Mouse (Mus musculus): ENCODE results near the gene Slc8a2.

Slc8a2 gene

GRCm38 (mm10) chr7:16129421-16129845 is at the start of gene Slc8a2:
Gene Slc8a2, plus strand, starts transcription at chr7:16129826.
- peak; percentile 48 to 69 for DNase-seq

GRCm38 (mm10) chr7:16079947-16080346 is 49.7 kb upstream of the Slc8a2 start:
- no peak for DNase-seq

GRCm38 (mm10) chr7:16080581-16080980 is 49.0 kb upstream of the Slc8a2 start:
- DNase-seq: no peak

- DNase-seq: no peak
Measured at GRCm38 (mm10) chr7:16083361-16083760, 46.3 kb upstream of the Slc8a2 start.

GRCm38 (mm10) chr7:16087587-16087986 is 42.0 kb upstream of the Slc8a2 start:
- DNase-seq: no peak

- DNase-seq: no peak
Measured at GRCm38 (mm10) chr7:16094592-16094991, 35.0 kb upstream of the Slc8a2 start.

- peak; percentile 96 to 99 for DNase-seq
Measured at GRCm38 (mm10) chr7:16098021-16099017, 31.3 kb upstream of the Slc8a2 start, which contains the start of gene Napa. Gene Napa, plus strand, starts transcription at chr7:16098458.

GRCm38 (mm10) chr7:16099901-16100300 is 29.7 kb upstream of the Slc8a2 start:
- DNase-seq: no peak

- DNase-seq: no peak
Measured at GRCm38 (mm10) chr7:16101081-16101480, 28.5 kb upstream of the Slc8a2 start.

- DNase-seq: no peak
Measured at GRCm38 (mm10) chr7:16101726-16102475, 27.7 kb upstream of the Slc8a2 start.

- no peak for DNase-seq
Measured at GRCm38 (mm10) chr7:16102686-16103226, 26.9 kb upstream of the Slc8a2 start.

GRCm38 (mm10) chr7:16103760-16104159 is 25.9 kb upstream of the Slc8a2 start:
- DNase-seq: no peak

GRCm38 (mm10) chr7:16104611-16105388 is 24.8 kb upstream of the Slc8a2 start:
- no peak for DNase-seq

GRCm38 (mm10) chr7:16108886-16109542 is 20.6 kb upstream of the Slc8a2 start:
- no peak for DNase-seq

GRCm38 (mm10) chr7:16110158-16110557 is 19.5 kb upstream of the Slc8a2 start:
- DNase-seq: no peak

GRCm38 (mm10) chr7:16111284-16112090 is 18.1 kb upstream of the Slc8a2 start:
- DNase-seq: no peak

GRCm38 (mm10) chr7:16116418-16116817 is 13.2 kb upstream of the Slc8a2 start:
- DNase-seq: no peak

- DNase-seq: no peak
Measured at GRCm38 (mm10) chr7:16117100-16117499, 12.5 kb upstream of the Slc8a2 start.

- DNase-seq: peak; percentile 84 to 87
Measured at GRCm38 (mm10) chr7:16119569-16120261, 9.9 kb upstream of the Slc8a2 start, which contains the start of gene Kptn. Gene Kptn, plus strand, starts transcription at chr7:16119895.

- DNase-seq: no peak
Measured at GRCm38 (mm10) chr7:16120262-16120600, 9.4 kb upstream of the Slc8a2 start.
